Mouse (Mus musculus): ENCODE results near the gene Coro7. TPM values are rescaled to one million over a fixed set of nuclear protein-coding genes. Genes with fewer than 3 reads are reported as not detected.
"Not testable (repeated sequence)": the region's sequence is repeated elsewhere in the genome, so short reads cannot be mapped to it uniquely, and the experiment has no call there.

The Coro7 gene
- polyA plus RNA-seq, 1 experiment from 2014 or later = 18.6 TPM

DNA sequence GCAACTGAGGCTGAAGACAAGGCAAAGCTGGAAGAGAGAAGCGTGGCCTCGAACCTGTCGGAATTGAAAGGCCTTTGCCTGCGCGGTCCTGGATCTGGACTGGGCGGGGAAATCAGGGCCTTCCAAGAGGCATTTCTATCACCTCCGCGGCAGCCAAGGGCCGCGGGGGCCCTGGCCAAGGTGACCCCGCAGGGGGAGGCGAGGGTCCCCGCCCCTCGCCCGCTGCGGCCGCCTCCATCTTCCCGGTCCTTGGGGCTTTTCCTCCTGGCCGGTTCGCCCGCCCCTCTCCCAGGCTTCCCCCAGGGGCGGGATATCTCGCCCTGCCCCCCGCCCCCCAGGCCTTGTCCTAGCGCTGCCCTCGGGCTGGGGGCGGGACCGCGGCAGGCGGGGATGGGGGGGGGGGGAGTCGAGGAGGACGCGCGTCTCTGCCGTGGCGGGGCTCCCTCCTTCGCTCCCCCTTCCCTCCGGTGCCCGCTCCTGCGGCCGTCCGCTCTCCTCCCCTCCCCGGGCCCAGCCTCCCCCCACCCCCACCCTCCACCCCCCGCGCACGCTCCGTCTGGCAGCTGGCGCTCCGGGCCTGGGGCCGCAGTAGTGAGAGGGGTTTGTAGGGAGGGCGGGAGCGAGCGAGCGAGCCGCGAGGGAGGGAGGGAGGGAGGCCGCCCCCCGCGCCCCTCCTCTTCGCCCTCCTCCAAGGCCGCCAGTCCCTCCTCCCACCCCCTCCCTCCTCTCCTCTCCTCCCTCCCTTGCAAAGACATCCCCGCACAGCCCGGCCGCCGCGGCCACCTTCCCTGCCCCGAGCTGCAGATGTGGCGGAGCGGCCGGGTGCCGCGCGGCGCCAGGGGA lies 85.4 kb downstream of the Coro7 start, which contains the start of gene Glis2:
TSS of gene Glis2 (plus strand) at position 743 of the 843 bp plus-strand sequence.
- Histone ChIP-seq H3K4me1 (replicated peaks) (peaks cover 64% of the 10 kb centered on the region), H3K27me3 (no peaks in the 10 kb centered on the region), H3K4me2 (peak within 1 kb of the TSS; percentile 99), H3K27ac (peak within 1 kb of the TSS; percentile 97), H3K9me3 (no peaks in the 10 kb centered on the region), H3K36me3 (peaks cover 13% of the 10 kb centered on the region), H3K4me3 (replicated peaks) (peak within 1 kb of the TSS; percentile 89), H3K9ac (replicated peaks) (peak within 1 kb of the TSS; percentile 95)
- ATAC-seq (ENCODE audit: insufficient number of reproducible peaks, insufficient read depth, low FRiP score, low TSS enrichment, low read depth) = peak; percentile 82
- under 1% methylated on average over 46 of the region's 74 CpGs for WGBS

DNA sequence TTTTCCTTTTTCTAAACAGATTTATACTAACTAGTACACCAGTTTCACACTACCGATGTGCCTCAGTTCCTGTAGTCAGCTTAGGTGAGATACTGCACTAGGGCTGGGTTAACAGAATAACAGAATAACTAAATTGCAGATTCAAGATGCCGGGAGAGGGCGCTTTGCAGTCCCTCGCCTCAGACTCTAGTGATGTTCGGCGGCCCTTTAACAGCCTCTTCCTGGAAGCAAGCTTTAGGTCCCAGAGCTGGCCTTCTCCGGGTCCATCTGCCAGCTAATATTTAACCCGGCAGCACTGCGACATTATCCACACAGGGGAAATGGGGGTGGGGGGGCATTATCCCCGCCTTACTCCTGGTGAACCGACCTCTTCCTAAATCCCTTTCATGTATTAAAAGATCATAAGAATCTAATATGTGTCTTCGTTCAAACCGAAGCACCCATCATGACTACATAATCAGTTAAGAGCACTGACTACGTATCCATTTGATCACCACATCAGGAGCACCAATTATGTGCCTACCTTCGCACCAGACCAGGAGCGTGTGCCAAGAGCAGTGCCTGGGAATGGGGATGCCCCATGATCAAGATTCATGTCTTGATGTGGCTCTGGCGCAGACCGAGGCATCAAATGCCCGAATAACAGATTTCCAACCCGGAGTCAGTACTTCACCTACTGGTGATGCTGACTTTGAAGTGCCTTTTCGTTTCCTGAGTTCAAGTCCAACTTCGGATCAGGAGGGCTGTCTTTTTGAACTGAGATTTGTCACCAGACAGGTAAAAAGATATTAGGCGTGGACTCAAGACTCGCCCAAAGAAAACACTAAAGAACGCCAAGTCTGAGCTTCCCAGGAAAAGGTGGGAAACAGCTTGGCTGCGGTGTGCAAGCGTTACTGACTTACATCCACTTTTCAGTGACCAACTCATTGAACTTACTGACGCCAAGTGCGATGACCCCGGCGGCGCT lies 86.4 kb downstream of the Coro7 start:
- 12% methylated on average over 32 of the region's 32 CpGs for WGBS
- no peaks in the 10 kb centered on the region for H3K9me3 ChIP-seq
- H3K4me3 ChIP-seq (replicated peaks) = peak overlapping the region; percentile 89
- peaks cover 54% of the 10 kb centered on the region for H3K4me1 ChIP-seq (replicated peaks)
- H3K9ac ChIP-seq (replicated peaks) = peak overlapping the region; percentile 95; the same call in 1 of the 2 replicates
- no peak for ATAC-seq (ENCODE audit: insufficient number of reproducible peaks, insufficient read depth, low FRiP score, low TSS enrichment, low read depth)
- no peaks in the 10 kb centered on the region for H3K27me3 ChIP-seq
- peaks cover 13% of the 10 kb centered on the region for H3K36me3 ChIP-seq
- H3K4me2 ChIP-seq = peak overlapping the region; percentile 99
- H3K27ac ChIP-seq = peak overlapping the region; percentile 97

GRCm38 (mm10) chr16:4590236-4590635 lies 89.3 kb downstream of the Coro7 start:
- peaks cover 44% of the 10 kb centered on the region for H3K4me1 ChIP-seq (replicated peaks)
- no peak overlapping the region for H3K27ac ChIP-seq
- H3K4me2 ChIP-seq = no peak overlapping the region
- H3K27me3 ChIP-seq = no peaks in the 10 kb centered on the region
- no peak overlapping the region for H3K9ac ChIP-seq (replicated peaks)
- no peaks in the 10 kb centered on the region for H3K9me3 ChIP-seq
- no peak overlapping the region for H3K4me3 ChIP-seq (replicated peaks)
- peaks cover 13% of the 10 kb centered on the region for H3K36me3 ChIP-seq
- no peak for ATAC-seq (ENCODE audit: insufficient number of reproducible peaks, insufficient read depth, low FRiP score, low TSS enrichment, low read depth)
- 95% methylated on average over 9 of the region's 9 CpGs for WGBS

DNA sequence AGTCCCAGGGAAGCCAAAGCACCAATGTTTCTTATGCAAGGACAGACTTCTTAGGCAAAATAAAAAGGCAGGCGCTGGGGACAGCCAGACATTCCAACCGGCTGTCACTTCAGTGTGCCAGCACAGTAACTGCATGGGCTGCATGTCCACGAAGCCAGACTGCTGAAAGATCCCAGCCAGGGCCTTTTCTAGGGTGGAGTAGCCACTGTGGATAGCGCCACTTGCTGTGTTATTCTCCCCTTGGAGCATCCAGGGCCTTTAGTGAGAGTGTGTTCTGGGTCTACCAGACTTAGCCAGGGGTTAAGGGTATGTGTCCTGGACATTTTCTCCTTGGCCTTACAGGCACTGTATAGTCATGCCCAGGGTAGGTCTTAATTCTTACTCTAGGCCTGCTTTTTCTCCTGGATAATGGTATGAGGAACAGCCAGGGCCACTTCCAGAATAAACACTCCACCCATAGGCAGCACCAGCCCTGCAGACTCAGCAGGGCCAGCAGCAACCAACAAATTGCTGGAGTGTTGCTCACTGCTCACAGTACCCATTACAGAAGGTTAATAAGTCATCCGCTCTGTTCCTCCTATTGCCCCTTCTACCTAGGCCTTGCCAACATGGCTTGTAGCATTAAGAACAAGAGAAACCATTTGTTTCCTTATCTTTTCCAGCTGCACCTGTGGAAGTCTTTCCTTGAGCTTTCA lies 91.9 kb downstream of the Coro7 start:
- Histone ChIP-seq H3K27me3 (no peaks in the 10 kb centered on the region), H3K4me3 (replicated peaks) (no peak overlapping the region), H3K9ac (replicated peaks) (no peak overlapping the region), H3K4me1 (replicated peaks) (peaks cover 30% of the 10 kb centered on the region), H3K27ac (peak overlapping the region; percentile 92), H3K4me2 (peak overlapping the region; percentile 62; the same call in 1 of the 2 replicates), H3K9me3 (no peaks in the 10 kb centered on the region), H3K36me3 (peaks cover 13% of the 10 kb centered on the region)
- 62% methylated on average over 5 of the region's 5 CpGs for WGBS
- no peak for ATAC-seq (ENCODE audit: insufficient number of reproducible peaks, insufficient read depth, low FRiP score, low TSS enrichment, low read depth)

GRCm38 (mm10) chr16:4586531-4587123 lies 93.0 kb downstream of the Coro7 start:
- peak overlapping the region; percentile 62 for H3K4me2 ChIP-seq
- H3K4me1 ChIP-seq (replicated peaks) = peaks cover 20% of the 10 kb centered on the region
- H3K9me3 ChIP-seq = no peaks in the 10 kb centered on the region
- peak overlapping the region; percentile 92 for H3K27ac ChIP-seq
- H3K4me3 ChIP-seq (replicated peaks) = peak overlapping the region; percentile 44
- H3K9ac ChIP-seq (replicated peaks) = peak overlapping the region; percentile 53
- no peaks in the 10 kb centered on the region for H3K27me3 ChIP-seq
- H3K36me3 ChIP-seq = peaks cover 13% of the 10 kb centered on the region
- WGBS = under 1% methylated on average over 43 of the region's 43 CpGs
- ATAC-seq (ENCODE audit: insufficient number of reproducible peaks, insufficient read depth, low FRiP score, low TSS enrichment, low read depth) = peak; percentile 96

GRCm38 (mm10) chr16:4585642-4586530 lies 93.7 kb downstream of the Coro7 start:
- peak overlapping the region; percentile 92 for H3K27ac ChIP-seq
- H3K4me2 ChIP-seq = peak overlapping the region; percentile 62
- H3K9ac ChIP-seq (replicated peaks) = peak overlapping the region; percentile 53
- no peaks in the 10 kb centered on the region for H3K9me3 ChIP-seq
- WGBS = 10% methylated on average over 14 of the region's 14 CpGs
- H3K4me3 ChIP-seq (replicated peaks) = peak overlapping the region; percentile 44
- ATAC-seq (ENCODE audit: insufficient number of reproducible peaks, insufficient read depth, low FRiP score, low TSS enrichment, low read depth) = peak; percentile 48; the same call in 1 of the 2 replicates
- H3K4me1 ChIP-seq (replicated peaks) = peaks cover 20% of the 10 kb centered on the region
- no peaks in the 10 kb centered on the region for H3K27me3 ChIP-seq
- H3K36me3 ChIP-seq = peaks cover 9% of the 10 kb centered on the region

DNA sequence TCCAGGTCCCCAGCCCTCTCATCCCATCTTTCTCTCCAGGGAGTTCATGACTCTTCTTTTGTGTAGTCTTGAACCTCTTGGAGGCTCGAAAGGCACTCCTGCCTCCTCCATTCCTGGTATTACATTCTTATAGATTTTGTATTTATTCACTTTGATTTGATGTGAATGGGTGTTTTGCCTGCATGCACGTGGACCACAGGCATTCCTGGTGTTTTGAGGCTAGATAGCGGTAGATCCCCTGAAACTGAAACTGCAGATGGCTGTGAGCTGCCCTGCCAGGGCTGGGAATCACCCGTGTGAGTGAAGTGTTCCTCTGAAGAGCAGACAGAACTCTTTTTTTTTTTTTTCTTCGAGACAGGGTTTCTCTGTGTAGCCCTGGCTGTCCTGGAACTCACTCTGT lies 95.1 kb downstream of the Coro7 start:
- WGBS = 82% methylated on average over 5 of the region's 5 CpGs
- no peaks in the 10 kb centered on the region for H3K27me3 ChIP-seq
- peaks cover 20% of the 10 kb centered on the region for H3K4me1 ChIP-seq (replicated peaks)
- no peak overlapping the region for H3K9ac ChIP-seq (replicated peaks)
- H3K9me3 ChIP-seq = no peaks in the 10 kb centered on the region
- ATAC-seq (ENCODE audit: insufficient number of reproducible peaks, insufficient read depth, low FRiP score, low TSS enrichment, low read depth) = no peak
- H3K4me3 ChIP-seq (replicated peaks) = no peak overlapping the region
- no peak overlapping the region for H3K27ac ChIP-seq
- H3K4me2 ChIP-seq = no peak overlapping the region
- no peaks in the 10 kb centered on the region for H3K36me3 ChIP-seq

DNA sequence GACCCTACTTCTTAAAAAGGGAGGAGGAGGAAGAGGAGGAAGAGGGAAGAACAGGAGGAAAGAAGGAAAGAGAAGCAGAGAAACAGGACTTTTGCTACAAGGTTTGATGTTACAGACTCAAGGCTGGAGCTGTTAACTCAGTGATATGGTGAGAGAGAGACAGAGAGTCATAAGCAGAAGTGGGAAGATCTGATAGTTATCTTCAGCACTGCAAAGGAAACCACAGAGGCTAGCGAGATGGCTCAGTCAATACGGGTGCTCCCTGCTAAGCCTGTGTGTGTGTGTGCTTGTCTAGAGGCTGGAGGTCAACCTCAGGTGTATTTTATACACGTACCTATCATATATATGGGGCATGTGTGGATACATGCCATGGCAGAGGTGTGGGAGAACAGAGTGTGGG lies 95.8 kb downstream of the Coro7 start:
- 78% methylated on average over 3 of the region's 3 CpGs for WGBS
- Histone ChIP-seq H3K4me3 (replicated peaks) (no peak overlapping the region), H3K27me3 (no peaks in the 10 kb centered on the region), H3K4me2 (no peak overlapping the region), H3K9ac (replicated peaks) (no peak overlapping the region), H3K36me3 (no peaks in the 10 kb centered on the region), H3K9me3 (no peaks in the 10 kb centered on the region), H3K27ac (no peak overlapping the region), H3K4me1 (replicated peaks) (peaks cover 20% of the 10 kb centered on the region)
- ATAC-seq (ENCODE audit: insufficient number of reproducible peaks, insufficient read depth, low FRiP score, low TSS enrichment, low read depth) = no peak

DNA sequence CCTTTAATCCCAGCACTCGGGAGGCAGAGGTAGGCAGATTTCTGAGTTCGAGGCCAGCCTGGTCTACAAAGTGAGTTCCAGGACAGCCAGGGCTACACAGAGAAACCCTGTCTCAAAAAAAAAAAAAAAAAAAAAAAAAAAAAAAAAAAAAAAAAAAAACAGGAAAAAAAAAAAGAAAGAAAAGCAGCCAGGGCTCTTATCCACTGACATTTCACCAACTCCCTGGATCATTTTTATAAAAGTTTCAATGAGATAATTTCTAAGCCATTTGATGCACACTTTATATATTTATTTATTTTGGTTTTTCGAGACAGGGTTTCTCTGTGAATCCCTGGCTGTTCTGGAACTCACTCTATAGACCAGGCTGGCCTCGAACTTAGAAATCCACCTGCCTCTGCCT lies 98.4 kb downstream of the Coro7 start:
- H3K9ac ChIP-seq (replicated peaks); H3K4me2 ChIP-seq; H3K36me3 ChIP-seq; ATAC-seq (ENCODE audit: insufficient number of reproducible peaks, insufficient read depth, low FRiP score, low TSS enrichment, low read depth); H3K27me3 ChIP-seq; H3K4me3 ChIP-seq (replicated peaks); H3K9me3 ChIP-seq; H3K4me1 ChIP-seq (replicated peaks); H3K27ac ChIP-seq: not testable (repeated sequence)
- 87% methylated on average over 4 of the region's 4 CpGs for WGBS

GRCm38 (mm10) chr16:4578630-4579029 lies 100.9 kb downstream of the Coro7 start:
- H3K27me3 ChIP-seq = no peaks in the 10 kb centered on the region
- no peaks in the 10 kb centered on the region for H3K9me3 ChIP-seq
- H3K36me3 ChIP-seq = no peaks in the 10 kb centered on the region
- no peak for ATAC-seq (ENCODE audit: insufficient number of reproducible peaks, insufficient read depth, low FRiP score, low TSS enrichment, low read depth)
- H3K4me2 ChIP-seq = no peak overlapping the region
- H3K9ac ChIP-seq (replicated peaks) = no peak overlapping the region
- no peak overlapping the region for H3K27ac ChIP-seq
- H3K4me1 ChIP-seq (replicated peaks) = peaks cover 7% of the 10 kb centered on the region
- WGBS = 54% methylated on average over 7 of the region's 7 CpGs
- no peak overlapping the region for H3K4me3 ChIP-seq (replicated peaks)
